Mouse (Mus musculus): ENCODE results near the gene Pak4. TPM values are rescaled to one million over a fixed set of nuclear protein-coding genes. Genes with fewer than 3 reads are reported as not detected.
A peak's percentile ranks its signal among the peaks of the same experiment; 100 is the strongest.
"Not testable (repeated sequence)": the region's sequence is repeated elsewhere in the genome, so short reads cannot be mapped to it uniquely, and the experiment has no call there.

The Pak4 gene
- polyA plus RNA-seq, 1 experiment from 2014 or later: 42.4 TPM

- 79% methylated on average over 2 of the region's 2 CpGs for WGBS
- not testable (repeated sequence) for H3K4me3 ChIP-seq (replicated peaks); ATAC-seq (ENCODE audit: insufficient number of reproducible peaks, insufficient read depth, low FRiP score, low TSS enrichment, low read depth); H3K36me3 ChIP-seq; H3K4me2 ChIP-seq; H3K27me3 ChIP-seq; H3K9me3 ChIP-seq; H3K4me1 ChIP-seq (replicated peaks); H3K9ac ChIP-seq (replicated peaks); H3K27ac ChIP-seq
Observed at GRCm38 (mm10) chr7:28603788-28604187, 5.8 kb upstream of the Pak4 start.

- Histone ChIP-seq H3K27me3 (no peaks in the 10 kb centered on the region), H3K4me3 (replicated peaks) (no peak overlapping the region), H3K9ac (replicated peaks) (no peak overlapping the region), H3K4me2 (no peak overlapping the region), H3K9me3 (no peaks in the 10 kb centered on the region), H3K27ac (no peak overlapping the region), H3K36me3 (no peaks in the 10 kb centered on the region), H3K4me1 (replicated peaks) (peaks cover 4% of the 10 kb centered on the region; the same call in 1 of the 2 replicates)
- no peak for ATAC-seq (ENCODE audit: insufficient number of reproducible peaks, insufficient read depth, low FRiP score, low TSS enrichment, low read depth)
- WGBS: 78% methylated on average over 5 of the region's 5 CpGs
Observed at GRCm38 (mm10) chr7:28603136-28603535, 5.2 kb upstream of the Pak4 start.

- Histone ChIP-seq H3K27ac (0 out of 2 replicates have a peak overlapping the region, but pooled peaks have one; percentile 20), H3K4me3 (replicated peaks) (no peak overlapping the region), H3K4me1 (replicated peaks) (peaks cover 11% of the 10 kb centered on the region), H3K9me3 (no peaks in the 10 kb centered on the region), H3K36me3 (no peaks in the 10 kb centered on the region), H3K9ac (replicated peaks) (no peak overlapping the region), H3K27me3 (no peaks in the 10 kb centered on the region), H3K4me2 (no peak overlapping the region)
- 18% methylated on average over 7 of the region's 7 CpGs for WGBS
- ATAC-seq (ENCODE audit: insufficient number of reproducible peaks, insufficient read depth, low FRiP score, low TSS enrichment, low read depth): no peak
Observed at GRCm38 (mm10) chr7:28601668-28602067, 3.7 kb upstream of the Pak4 start.

GRCm38 (mm10) chr7:28601029-28601428, 3.0 kb upstream of the Pak4 start:
- Histone ChIP-seq H3K9ac (replicated peaks) (no peak overlapping the region), H3K27ac (peak overlapping the region; percentile 20; the same call in 1 of the 2 replicates), H3K9me3 (no peaks in the 10 kb centered on the region), H3K36me3 (no peaks in the 10 kb centered on the region), H3K4me3 (replicated peaks) (no peak overlapping the region), H3K4me2 (no peak overlapping the region), H3K4me1 (replicated peaks) (peaks cover 18% of the 10 kb centered on the region), H3K27me3 (no peaks in the 10 kb centered on the region)
- ATAC-seq (ENCODE audit: insufficient number of reproducible peaks, insufficient read depth, low FRiP score, low TSS enrichment, low read depth): no peak
- WGBS: 9% methylated on average over 11 of the region's 11 CpGs

- no peak for ATAC-seq (ENCODE audit: insufficient number of reproducible peaks, insufficient read depth, low FRiP score, low TSS enrichment, low read depth)
- no peak overlapping the region for H3K4me3 ChIP-seq (replicated peaks)
- 65% methylated on average over 2 of the region's 2 CpGs for WGBS
- H3K4me1 ChIP-seq (replicated peaks): peaks cover 31% of the 10 kb centered on the region
- no peak overlapping the region for H3K4me2 ChIP-seq
- H3K9ac ChIP-seq (replicated peaks): no peak overlapping the region
- no peaks in the 10 kb centered on the region for H3K9me3 ChIP-seq
- no peak overlapping the region for H3K27ac ChIP-seq
- H3K36me3 ChIP-seq: peaks cover 5% of the 10 kb centered on the region; the same call in 1 of the 2 replicates
- no peaks in the 10 kb centered on the region for H3K27me3 ChIP-seq
Observed at GRCm38 (mm10) chr7:28598951-28599350, 966 bp upstream of the Pak4 start.

- Histone ChIP-seq H3K4me2 (peak overlapping the region; percentile 85), H3K27ac (peak overlapping the region; percentile 93), H3K9ac (replicated peaks) (peak overlapping the region; percentile 69), H3K4me3 (replicated peaks) (peak overlapping the region; percentile 64), H3K36me3 (peaks cover 5% of the 10 kb centered on the region; the same call in 1 of the 2 replicates), H3K9me3 (no peaks in the 10 kb centered on the region), H3K27me3 (no peaks in the 10 kb centered on the region), H3K4me1 (replicated peaks) (peaks cover 49% of the 10 kb centered on the region)
- WGBS: 14% methylated on average over 9 of the region's 9 CpGs
- no peak for ATAC-seq (ENCODE audit: insufficient number of reproducible peaks, insufficient read depth, low FRiP score, low TSS enrichment, low read depth)
Observed at GRCm38 (mm10) chr7:28597277-28597570, 761 bp downstream of the Pak4 start.

- peaks cover 7% of the 10 kb centered on the region; the same call in 1 of the 2 replicates for H3K36me3 ChIP-seq
- H3K4me1 ChIP-seq (replicated peaks): peaks cover 54% of the 10 kb centered on the region
- no peaks in the 10 kb centered on the region for H3K9me3 ChIP-seq
- peak overlapping the region; percentile 85 for H3K4me2 ChIP-seq
- H3K4me3 ChIP-seq (replicated peaks): peak overlapping the region; percentile 64
- WGBS: 36% methylated on average over 20 of the region's 20 CpGs
- peak; percentile 13; the same call in 1 of the 2 replicates for ATAC-seq (ENCODE audit: insufficient number of reproducible peaks, insufficient read depth, low FRiP score, low TSS enrichment, low read depth)
- no peaks in the 10 kb centered on the region for H3K27me3 ChIP-seq
- H3K9ac ChIP-seq (replicated peaks): peak overlapping the region; percentile 69
- peak overlapping the region; percentile 93 for H3K27ac ChIP-seq
Observed at GRCm38 (mm10) chr7:28596436-28597276, 1.3 kb downstream of the Pak4 start.

- no peaks in the 10 kb centered on the region for H3K27me3 ChIP-seq
- no peak overlapping the region for H3K9ac ChIP-seq (replicated peaks)
- H3K27ac ChIP-seq: no peak overlapping the region; the same call in 1 of the 2 replicates
Observed at GRCm38 (mm10) chr7:28595751-28596435, 2.1 kb downstream of the Pak4 start.

GRCm38 (mm10) chr7:28593206-28594111, 4.5 kb downstream of the Pak4 start:
- Histone ChIP-seq H3K4me1 (replicated peaks) (peaks cover 63% of the 10 kb centered on the region), H3K9ac (replicated peaks) (no peak overlapping the region; the same call in none of the 2 replicates), H3K4me2 (peak overlapping the region; percentile 26; the same call in 1 of the 2 replicates), H3K4me3 (replicated peaks) (no peak overlapping the region), H3K27me3 (no peaks in the 10 kb centered on the region), H3K27ac (peak overlapping the region; percentile 74), H3K36me3 (peaks cover 8% of the 10 kb centered on the region), H3K9me3 (no peaks in the 10 kb centered on the region)
- no peak for ATAC-seq (ENCODE audit: insufficient number of reproducible peaks, insufficient read depth, low FRiP score, low TSS enrichment, low read depth)
- WGBS: 43% methylated on average over 14 of the region's 14 CpGs

More at GRCm38 (mm10) chr7:28595751-28596435, 2.1 kb downstream of the Pak4 start:
- WGBS: 82% methylated on average over 8 of the region's 8 CpGs
- Histone ChIP-seq H3K4me3 (replicated peaks) (peak overlapping the region; percentile 64; the same call in 1 of the 2 replicates), H3K4me2 (peak overlapping the region; percentile 85), H3K36me3 (peaks cover 8% of the 10 kb centered on the region), H3K4me1 (replicated peaks) (peaks cover 53% of the 10 kb centered on the region), H3K9me3 (no peaks in the 10 kb centered on the region)
- no peak for ATAC-seq (ENCODE audit: insufficient number of reproducible peaks, insufficient read depth, low FRiP score, low TSS enrichment, low read depth)

- Histone ChIP-seq H3K9me3 (no peaks in the 10 kb centered on the region), H3K36me3 (peaks cover 8% of the 10 kb centered on the region), H3K9ac (replicated peaks) (no peak overlapping the region), H3K27me3 (no peaks in the 10 kb centered on the region), H3K4me2 (no peak overlapping the region), H3K4me1 (replicated peaks) (peaks cover 73% of the 10 kb centered on the region), H3K27ac (no peak overlapping the region), H3K4me3 (replicated peaks) (no peak overlapping the region)
- 75% methylated on average over 1 of the region's 1 CpGs for WGBS
- no peak for ATAC-seq (ENCODE audit: insufficient number of reproducible peaks, insufficient read depth, low FRiP score, low TSS enrichment, low read depth)
Observed at GRCm38 (mm10) chr7:28591862-28592261, 6.1 kb downstream of the Pak4 start.
